Mouse (Mus musculus) cerebellum, postnatal 14 days (tissue): ENCODE data around the gene Itga9.
A peak's percentile ranks its signal among the peaks of the same experiment; 100 is the strongest.

Experiments
- DNase-seq, 2 experiments: peaks; one replicate each; pipeline ENCODE4 v3.0.0; 2021; ENCODE audit warnings: mixed read lengths in 2 of 2

Gene Itga9

GRCm38 (mm10) chr9:118832533-118832932 lies 226.0 kb downstream of the Itga9 start:
- no peak for DNase-seq

GRCm38 (mm10) chr9:118833413-118833812 lies 226.9 kb downstream of the Itga9 start:
- no peak for DNase-seq

DNA sequence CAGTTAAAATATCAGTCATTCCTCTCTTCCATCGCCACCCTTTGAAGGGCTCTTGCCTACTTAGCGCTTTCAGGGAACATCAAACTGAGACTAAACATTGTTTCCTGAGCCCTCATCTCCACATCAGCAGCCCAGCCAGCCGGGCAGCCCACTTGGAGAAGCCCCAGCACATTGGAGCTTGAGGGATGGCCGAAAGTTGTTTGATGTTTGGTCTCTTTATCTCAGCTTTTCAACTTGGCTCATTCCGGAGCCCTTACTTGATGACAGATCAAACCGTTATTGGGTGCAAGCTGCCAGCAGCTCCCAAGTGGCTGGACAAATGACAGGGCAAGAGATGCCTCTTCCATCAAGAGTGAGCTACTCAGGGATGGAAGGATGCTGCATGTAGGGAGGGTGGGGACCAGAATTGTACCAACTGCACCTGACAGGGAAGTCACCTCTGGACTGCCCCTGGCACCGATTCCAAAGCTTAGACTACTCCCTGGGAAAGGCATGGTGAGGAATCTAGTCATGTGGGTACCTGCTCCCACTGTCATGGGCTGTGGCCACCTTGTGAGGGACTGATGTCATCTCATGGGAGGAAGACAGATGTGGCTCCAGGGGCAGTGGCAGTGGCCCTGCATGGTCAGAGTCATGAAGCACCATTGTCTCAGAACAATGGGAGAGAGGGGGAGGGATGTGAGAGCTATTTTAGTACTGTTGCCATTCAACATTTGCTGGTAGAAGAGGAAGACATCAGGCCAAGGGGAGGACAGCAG lies 232.6 kb downstream of the Itga9 start:
- no peak for DNase-seq

DNA sequence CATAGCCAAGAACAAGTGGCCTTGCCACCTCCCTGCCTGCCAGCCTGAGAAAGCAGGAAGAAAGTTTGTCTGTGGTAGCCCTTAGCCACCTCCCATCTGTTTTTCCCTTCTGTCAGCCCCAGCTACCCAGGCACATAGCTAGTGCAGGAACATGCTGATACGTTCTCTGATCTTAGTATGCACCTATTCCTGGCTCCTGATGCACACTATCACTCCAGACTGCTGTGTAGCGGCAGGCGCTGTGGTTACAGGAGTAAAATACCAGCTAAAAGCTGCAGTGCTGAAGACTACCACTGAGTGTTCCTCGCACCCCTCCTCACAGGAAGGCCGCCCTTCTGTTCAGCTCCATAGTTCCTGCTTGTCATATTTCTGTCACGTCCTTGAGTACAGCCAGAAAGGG lies 234.8 kb downstream of the Itga9 start:
- no peak for DNase-seq

DNA sequence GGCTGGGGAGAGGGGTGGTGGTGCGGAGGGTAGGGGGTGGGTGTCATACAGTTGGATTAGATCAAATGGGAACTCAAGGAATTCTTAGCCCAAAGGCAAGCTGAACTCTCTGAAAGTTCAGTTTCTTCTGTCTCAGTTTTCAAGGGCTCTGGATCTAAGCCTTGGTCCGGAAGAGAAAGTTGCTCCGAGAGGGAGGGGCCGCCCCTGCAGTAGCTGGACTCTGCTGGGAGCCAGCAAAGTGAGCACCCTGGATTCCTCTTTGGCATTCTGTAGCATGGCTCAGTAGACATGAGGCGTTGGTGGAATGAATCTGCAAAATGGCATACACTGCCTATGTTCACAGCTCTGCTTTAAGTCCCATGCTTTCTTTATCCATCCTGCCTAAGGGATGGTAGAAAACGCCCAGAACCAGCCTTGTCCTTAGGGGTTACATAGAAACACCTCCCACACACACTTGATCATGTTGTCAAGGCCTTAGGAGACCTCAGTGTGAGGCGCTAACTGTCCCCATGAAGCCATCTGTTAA lies 235.5 kb downstream of the Itga9 start:
- DNase-seq = no peak

DNA sequence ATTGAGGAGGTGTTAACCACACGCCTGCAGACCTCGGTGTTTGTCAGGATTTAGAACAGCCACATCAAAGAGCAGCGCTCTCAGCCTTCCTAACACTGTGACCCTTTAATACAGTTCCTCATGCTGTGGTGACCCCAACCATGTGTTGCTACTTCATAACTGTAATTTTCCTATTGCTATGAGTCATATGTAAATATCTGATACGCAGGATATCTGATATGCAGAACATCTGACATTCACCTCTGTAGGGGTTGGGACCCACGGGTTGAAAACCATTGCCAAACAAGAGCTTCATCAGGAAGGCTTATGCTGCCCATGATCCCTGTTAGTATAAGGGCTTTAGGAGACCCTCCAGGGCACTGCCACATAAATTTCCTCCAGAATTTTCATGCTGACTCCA lies 237.2 kb downstream of the Itga9 start:
- DNase-seq = no peak

DNA sequence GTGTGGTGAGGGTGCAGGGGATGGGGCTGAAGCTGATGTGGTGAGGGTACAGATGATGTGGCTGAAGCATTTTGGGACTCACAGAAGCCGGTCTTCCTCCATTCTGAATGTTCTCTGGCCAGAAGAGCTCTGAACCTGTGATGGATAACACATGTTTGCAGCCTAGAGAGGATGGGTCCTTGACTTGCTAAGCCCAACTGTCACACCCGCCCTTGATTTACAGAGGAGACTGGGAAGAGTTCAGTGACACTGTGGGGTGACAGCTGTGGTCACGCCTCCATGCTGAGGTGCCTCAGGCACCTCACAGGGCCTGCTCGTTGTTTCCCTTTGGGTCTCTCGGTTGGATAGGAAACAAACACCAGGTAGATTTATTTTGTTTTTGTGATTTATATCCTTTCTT lies 238.5 kb downstream of the Itga9 start:
- DNase-seq = no peak

- no peak for DNase-seq
Observed at GRCm38 (mm10) chr9:118846766-118847165, 240.3 kb downstream of the Itga9 start.

- no peak for DNase-seq
Observed at GRCm38 (mm10) chr9:118856665-118857064, 250.2 kb downstream of the Itga9 start.

- DNase-seq = no peak
Observed at GRCm38 (mm10) chr9:118860613-118861141, 254.2 kb downstream of the Itga9 start.

DNA sequence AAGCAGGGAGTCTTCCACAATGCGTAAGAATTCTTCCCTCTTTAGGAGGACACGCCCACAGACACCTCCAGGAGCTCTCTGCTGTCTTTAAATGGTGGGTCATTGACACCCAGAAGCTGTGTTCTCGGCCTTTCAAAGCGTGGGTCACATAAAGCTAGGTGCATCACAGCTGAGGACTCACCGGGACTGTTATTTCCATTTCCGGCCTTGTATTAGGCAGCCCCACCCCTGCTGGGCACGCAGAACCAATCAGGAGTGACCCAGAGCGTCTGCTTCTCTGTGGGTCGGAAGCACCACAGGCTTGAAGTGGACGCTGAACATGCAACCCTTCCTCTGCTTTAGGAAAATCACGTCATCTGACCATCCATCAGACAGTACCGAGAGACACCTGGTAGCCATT lies 255.7 kb downstream of the Itga9 start:
- no peak for DNase-seq

DNA sequence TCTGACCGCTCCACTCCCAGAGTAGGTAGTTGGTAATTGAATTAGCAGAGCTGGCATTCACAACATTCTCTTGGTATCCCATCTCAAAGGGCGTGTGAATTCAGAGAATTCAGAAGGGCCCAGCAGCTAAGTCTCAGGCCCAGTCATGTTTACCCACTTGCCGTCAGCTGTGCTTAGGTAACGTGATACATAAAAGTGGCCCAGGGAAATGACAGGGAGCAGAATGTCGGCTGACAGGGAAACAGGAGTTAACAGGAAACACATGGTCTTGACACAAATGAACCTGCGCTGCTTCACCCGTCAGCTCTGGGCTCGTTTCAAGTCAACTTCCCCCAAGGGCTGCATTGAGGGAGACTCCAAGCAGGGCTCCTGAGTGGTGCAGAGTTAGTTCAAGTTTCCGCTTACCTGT lies 256.4 kb downstream of the Itga9 start:
- DNase-seq = no peak

GRCm38 (mm10) chr9:118863528-118863927 lies 257.0 kb downstream of the Itga9 start:
- DNase-seq = no peak

DNA sequence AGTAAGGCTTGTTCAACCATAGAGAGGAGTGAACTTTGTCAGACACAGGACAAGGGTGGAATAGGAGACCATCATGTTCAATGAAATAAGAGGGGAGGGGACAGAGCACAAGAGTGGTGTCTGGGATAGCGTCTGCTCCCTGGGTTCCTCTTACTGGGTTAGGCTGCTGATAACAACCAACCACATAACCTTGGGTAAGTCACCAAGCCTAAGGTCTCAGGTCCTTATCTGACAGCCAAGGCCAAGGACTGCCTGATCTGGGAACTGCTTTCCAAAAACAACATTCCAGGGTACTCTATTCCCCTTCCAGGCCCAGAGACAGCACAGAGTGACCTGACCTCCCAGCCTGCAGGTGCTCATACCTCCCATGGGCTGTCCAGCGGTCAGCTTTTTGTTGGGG lies 260.5 kb downstream of the Itga9 start:
- no peak for DNase-seq

DNA sequence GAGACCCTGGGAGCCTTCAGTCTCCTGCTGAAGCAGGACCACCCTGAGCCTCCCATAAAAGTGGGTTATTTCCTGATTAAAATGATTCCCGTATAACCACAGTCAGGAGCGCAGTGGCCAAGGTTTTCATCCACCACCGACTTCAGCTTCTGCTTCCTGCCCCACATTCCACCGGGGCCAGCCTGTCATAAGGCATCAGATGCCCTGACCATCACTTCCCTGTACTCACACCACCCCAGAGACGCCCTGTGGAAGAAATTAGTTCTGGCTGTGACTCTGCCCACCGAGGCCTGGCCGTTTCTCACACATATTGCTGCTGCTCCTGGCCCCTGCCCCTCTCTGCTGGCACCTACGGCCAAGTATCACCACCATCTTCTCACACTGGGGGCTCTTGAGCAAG lies 261.4 kb downstream of the Itga9 start:
- DNase-seq = no peak

DNA sequence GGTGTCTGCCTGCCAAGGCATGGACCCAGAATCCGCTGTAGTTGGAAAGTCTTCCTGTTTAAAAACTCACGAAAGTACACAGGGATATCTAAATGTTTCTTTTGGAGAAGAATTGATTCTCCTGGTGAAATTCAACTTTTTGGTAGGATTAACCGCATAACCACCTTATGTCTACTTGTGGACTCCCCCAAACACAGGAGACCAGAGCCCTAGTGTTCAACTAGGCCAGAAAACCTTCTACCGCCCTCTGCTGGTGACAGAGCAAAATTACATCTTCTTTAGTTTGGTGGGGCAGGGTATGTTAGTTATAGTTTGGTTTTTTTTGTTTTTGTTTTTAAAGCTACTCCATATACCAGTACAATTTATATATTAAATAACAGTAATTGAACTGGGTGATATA lies 264.6 kb downstream of the Itga9 start:
- peak; percentile 72 to 77 for DNase-seq

DNA sequence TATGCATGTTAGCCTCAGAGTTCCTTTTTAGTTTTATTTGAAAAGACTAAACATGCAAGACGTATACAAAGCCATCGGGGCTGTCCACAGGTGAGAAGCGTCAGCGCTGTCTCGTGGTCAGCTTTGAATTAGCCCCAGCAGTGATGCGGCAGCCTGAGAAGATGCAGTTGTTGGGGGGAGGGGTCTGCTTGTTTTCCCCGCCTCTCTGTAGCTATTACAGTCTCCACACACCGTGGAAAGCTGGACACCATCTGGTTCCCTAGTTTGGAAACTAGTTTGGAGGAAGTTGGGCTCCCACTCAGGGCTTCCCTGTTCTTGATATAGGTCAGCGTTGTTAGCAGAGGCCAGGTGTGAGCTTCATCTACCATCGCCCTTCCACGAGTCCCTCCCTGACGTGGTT lies 266.5 kb downstream of the Itga9 start:
- DNase-seq = no peak

- DNase-seq = no peak
Observed at GRCm38 (mm10) chr9:118873596-118873995, 267.1 kb downstream of the Itga9 start.

- DNase-seq = no peak
Observed at GRCm38 (mm10) chr9:118875705-118876104, 269.2 kb downstream of the Itga9 start.

DNA sequence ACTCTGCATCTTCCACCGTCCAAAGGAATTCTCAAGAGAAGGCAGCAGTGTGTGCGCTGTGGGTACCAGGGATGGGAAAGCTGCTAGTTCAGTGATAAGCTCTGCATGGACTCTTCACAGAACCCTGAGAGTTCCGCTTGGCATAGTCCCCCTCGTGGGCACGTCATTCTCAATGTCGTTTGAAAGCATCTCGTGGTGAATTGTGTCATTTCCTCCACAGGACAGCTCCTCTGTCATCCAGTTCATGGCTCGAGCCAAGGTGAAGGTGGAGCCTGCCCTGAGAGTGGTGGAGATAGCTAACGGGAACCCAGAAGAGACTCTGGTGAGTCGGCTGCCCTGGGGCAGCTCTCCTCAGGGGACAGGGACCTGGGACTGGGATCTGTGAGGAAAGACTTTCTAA lies 270.4 kb downstream of the Itga9 start:
- DNase-seq = no peak

DNA sequence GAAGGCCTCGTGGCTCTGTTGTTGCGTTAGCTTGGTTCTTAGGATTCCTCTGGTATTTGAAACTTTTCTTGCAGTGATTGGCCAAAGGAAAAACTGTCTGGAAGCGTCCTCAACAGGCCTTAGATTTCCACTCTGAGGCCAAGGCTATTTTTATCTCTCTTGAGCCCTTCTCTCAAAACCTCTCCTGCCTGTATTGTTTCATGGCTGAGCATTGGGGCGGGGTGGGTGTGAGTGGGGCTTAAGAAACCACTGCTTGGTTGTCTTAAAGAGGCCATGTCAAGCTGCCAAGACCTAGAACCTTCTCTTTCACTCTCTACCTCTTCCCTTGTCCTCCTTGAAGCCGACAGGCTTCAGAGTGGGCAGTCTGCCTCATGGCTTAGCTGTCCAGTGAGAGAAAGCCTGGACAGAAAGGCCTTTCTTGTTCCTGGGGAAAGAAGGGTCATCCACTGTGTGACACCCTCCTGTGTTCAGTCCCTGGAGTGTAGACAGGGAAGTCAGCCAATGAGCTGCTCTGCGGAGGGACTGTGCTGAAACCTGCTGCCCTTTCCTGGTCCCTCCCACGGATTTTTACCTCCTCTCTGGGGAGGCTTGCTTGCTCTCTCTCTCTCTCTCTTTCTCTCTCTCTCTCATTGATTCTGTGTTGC lies 271.0 kb downstream of the Itga9 start:
- DNase-seq = no peak

- DNase-seq = no peak
Observed at GRCm38 (mm10) chr9:118878596-118878995, 272.1 kb downstream of the Itga9 start.

- peak; percentile 26 to 42 for DNase-seq
Observed at GRCm38 (mm10) chr9:118881281-118881945, 274.9 kb downstream of the Itga9 start.

- no peak for DNase-seq
Observed at GRCm38 (mm10) chr9:118881946-118882284, 275.4 kb downstream of the Itga9 start.
